Mouse (Mus musculus) CH12.LX (cell line): ENCODE data around the gene Ica1. TPM values are rescaled to one million over a fixed set of nuclear protein-coding genes. Genes with fewer than 3 reads are reported as not detected.

Experiments used
- DNase-seq: peaks from one replicate; pipeline ENCODE4 v3.0.0-alpha.2; 2013; ENCODE audit errors: extremely low read depth
- H3K27ac ChIP-seq: 2 replicates; pipeline ENCODE4 v1.5.1; 2012; ENCODE audit warnings: low read depth, mild to moderate bottlenecking, control low read depth, moderate library complexity; ENCODE audit not compliant: insufficient read depth
- H3K27me3 ChIP-seq: replicated peaks from 2 replicates; pipeline ENCODE3; 2012; ENCODE audit warnings: inconsistent platforms
- H3K36me3 ChIP-seq, 2 experiments: replicated peaks in 1 of 2; 2 replicates each; pipeline versions ENCODE3 to v1.6.1; 2012; ENCODE audit warnings: inconsistent platforms in 1 of 2, low read length in 1 of 2, mild to moderate bottlenecking in 1 of 2, mixed read lengths in 1 of 2, moderate library complexity in 1 of 2; ENCODE audit not compliant: control insufficient read depth in 1 of 2, insufficient read depth in 1 of 2
- H3K4me1 ChIP-seq, 2 experiments: 2 replicates each; pipeline ENCODE4 v1.6.1; 2012; ENCODE audit warnings: inconsistent platforms in 1 of 2, moderate library complexity in 1 of 2; ENCODE audit not compliant: insufficient read depth in 2 of 2, control insufficient read depth in 1 of 2
- H3K4me2 ChIP-seq: 2 replicates; pipeline ENCODE4 v1.6.1; 2012; ENCODE audit warnings: low read depth, mild to moderate bottlenecking, control low read depth; ENCODE audit not compliant: poor library complexity, insufficient read depth, severe bottlenecking
- H3K4me3 ChIP-seq, 3 experiments: fragments of 150-350 bp in 1 of 3; sonication (generic) in 1 of 3; replicated peaks in 1 of 3; 2 replicates each; pipeline versions ENCODE3 to v1.5.1; 2011 to 2012; ENCODE audit warnings: low read depth in 2 of 3, low read length in 2 of 3, mild to moderate bottlenecking in 2 of 3, moderate library complexity in 2 of 3, control low read depth in 1 of 3, improper control_type of control experiment in 1 of 3, inconsistent platforms in 1 of 3, mixed read lengths in 1 of 3; ENCODE audit not compliant: poor library complexity in 1 of 3
- H3K79me2 ChIP-seq: replicated peaks from 2 replicates; pipeline ENCODE4 v1.6.1; 2012; ENCODE audit warnings: mild to moderate bottlenecking, moderate library complexity; ENCODE audit not compliant: control insufficient read depth, poor library complexity, insufficient read depth, severe bottlenecking; ENCODE audit errors: extremely low read depth
- H3K9ac ChIP-seq: 2 replicates; pipeline ENCODE4 v1.6.1; 2012; ENCODE audit warnings: low read depth, mild to moderate bottlenecking, control low read depth, moderate library complexity; ENCODE audit not compliant: insufficient read depth
- H3K9me3 ChIP-seq: replicated peaks from 2 replicates; pipeline ENCODE3; 2012; ENCODE audit warnings: low read length, inconsistent platforms, mixed read lengths
- CHD2 ChIP-seq: IDR thresholded peaks from 2 replicates; pipeline ENCODE4 v1.6.1; 2011; ENCODE audit warnings: low read length, improper control_type of control experiment
- CTCF ChIP-seq, 2 experiments: IDR thresholded peaks in 1 of 2; conservative IDR thresholded peaks in 1 of 2; 2 replicates each; pipeline ENCODE4 v1.5.1; 2011 to 2012; ENCODE audit warnings: low read depth in 2 of 2, low read length in 2 of 2, improper control_type of control experiment in 1 of 2, inconsistent platforms in 1 of 2, mild to moderate bottlenecking in 1 of 2, moderate library complexity in 1 of 2
- ETS1 ChIP-seq: conservative IDR thresholded peaks from 2 replicates; pipeline ENCODE4 v1.6.1; 2012; ENCODE audit warnings: low read depth, mild to moderate bottlenecking, inconsistent platforms, low read length, improper control_type of control experiment, moderate library complexity
- GABPA ChIP-seq: IDR thresholded peaks from 2 replicates; pipeline ENCODE4 v1.6.1; 2012; ENCODE audit warnings: low read depth, low read length, improper control_type of control experiment, inconsistent platforms; ENCODE audit not compliant: insufficient replicate concordance
- HCFC1 ChIP-seq: IDR thresholded peaks from 2 replicates; pipeline ENCODE4 v1.6.1; 2012; ENCODE audit warnings: low read depth, mild to moderate bottlenecking, inconsistent platforms, low read length, improper control_type of control experiment
- IRF4 ChIP-seq: IDR thresholded peaks from 2 replicates; pipeline ENCODE4 v1.6.1; 2014; ENCODE audit warnings: low read depth, mild to moderate bottlenecking, inconsistent platforms, low read length, improper control_type of control experiment
- JUND ChIP-seq: conservative IDR thresholded peaks from 2 replicates; pipeline ENCODE4 v1.6.1; 2011; ENCODE audit warnings: low read depth, low read length, improper control_type of control experiment
- MAFK ChIP-seq: IDR thresholded peaks from 2 replicates; pipeline ENCODE4 v1.6.1; 2011; ENCODE audit warnings: low read length, improper control_type of control experiment; ENCODE audit not compliant: insufficient replicate concordance
- MAX ChIP-seq: IDR thresholded peaks from 2 replicates; pipeline ENCODE4 v1.6.1; 2011; ENCODE audit warnings: low read length, improper control_type of control experiment
- MYC ChIP-seq: IDR thresholded peaks from 2 replicates; pipeline ENCODE4 v1.6.1; 2011; ENCODE audit warnings: low read depth, mild to moderate bottlenecking, improper control_type of control experiment, low read length
- NRF1 ChIP-seq: IDR thresholded peaks from 2 replicates; pipeline ENCODE4 v1.6.1; 2014; ENCODE audit warnings: low read depth, mild to moderate bottlenecking, inconsistent platforms, low read length, improper control_type of control experiment, moderate library complexity
- POLR2A ChIP-seq: IDR thresholded peaks from 2 replicates; pipeline ENCODE4 v1.6.1; 2011; ENCODE audit warnings: low read depth, mild to moderate bottlenecking, improper control_type of control experiment, low read length
- POLR2AphosphoS2 ChIP-seq: IDR thresholded peaks from 2 replicates; pipeline ENCODE4 v1.6.1; 2011; ENCODE audit warnings: low read depth, low read length, improper control_type of control experiment
- RAD21 ChIP-seq: IDR thresholded peaks from 2 replicates; pipeline ENCODE4 v1.6.1; 2011; ENCODE audit warnings: low read depth, mild to moderate bottlenecking, low read length, improper control_type of control experiment, moderate library complexity
- RCOR1 ChIP-seq: conservative IDR thresholded peaks from 2 replicates; pipeline ENCODE4 v1.6.1; 2012; ENCODE audit warnings: low read depth, mild to moderate bottlenecking, inconsistent platforms, low read length, improper control_type of control experiment
- SIN3A ChIP-seq: IDR thresholded peaks from 2 replicates; pipeline ENCODE4 v1.6.1; 2012; ENCODE audit warnings: low read length, improper control_type of control experiment, inconsistent platforms
- SMC3 ChIP-seq: IDR thresholded peaks from 2 replicates; pipeline ENCODE4 v1.6.1; 2011; ENCODE audit warnings: low read depth, low read length, improper control_type of control experiment
- TCF12 ChIP-seq: IDR thresholded peaks from 2 replicates; pipeline ENCODE4 v1.6.1; 2014; ENCODE audit warnings: low read depth, mild to moderate bottlenecking, inconsistent platforms, low read length, improper control_type of control experiment
- USF1 ChIP-seq: IDR thresholded peaks from 2 replicates; pipeline ENCODE4 v1.6.1; 2014; ENCODE audit warnings: low read depth, mild to moderate bottlenecking, inconsistent platforms, low read length, improper control_type of control experiment
- USF2 ChIP-seq: conservative IDR thresholded peaks from 2 replicates; pipeline ENCODE4 v1.6.1; 2011; ENCODE audit warnings: low read depth, low read length, improper control_type of control experiment
- ZC3H11A ChIP-seq: IDR thresholded peaks from 2 replicates; pipeline ENCODE4 v1.6.1; 2012; ENCODE audit warnings: low read depth, mild to moderate bottlenecking, inconsistent platforms, low read length, improper control_type of control experiment
- ZMIZ1 ChIP-seq: IDR thresholded peaks from 2 replicates; pipeline ENCODE4 v1.6.1; 2012; ENCODE audit warnings: low read depth, mild to moderate bottlenecking, inconsistent platforms, low read length, improper control_type of control experiment
- ZNF384 ChIP-seq: IDR thresholded peaks from 2 replicates; pipeline ENCODE4 v1.6.1; 2012; ENCODE audit warnings: low read depth, low read length, improper control_type of control experiment, inconsistent platforms
- dilution Hi-C: fragments of 300-500 bp; cut with MboI; formaldehyde crosslinking; loops from 2 replicates; pipeline ENCODE4 v1.14.3; 2020; ENCODE audit warnings: low sequenced_read_pairs; ENCODE audit not compliant: extremely low pct_unique_long_range_greater_than_20kb, extremely low pct_ligation_motif_present
- in situ Hi-C: fragments of 300-500 bp; cut with MboI; formaldehyde crosslinking; loops from 3 replicates; pipeline ENCODE4 v1.14.3; 2019; ENCODE audit warnings: low sequenced_read_pairs, low pct_ligation_motif_present, low pct_unique_long_range_greater_than_20kb, mixed read lengths
- polyA plus RNA-seq: library from polyadenylated mRNA; unstranded; fragments of >175 nt; gene quantifications from 2 replicates; pipeline ENCODE4 v1.2.1, GENCODE M21; 2012; ENCODE audit warnings: low read depth; ENCODE audit not compliant: insufficient read length
- total RNA-seq, 2 experiments: library from RNA; depleted of rRNA; stranded (reverse); fragments of 300-350 nt in 1 of 2; fragments of >200 nt in 1 of 2; gene quantifications; 2 replicates each; pipeline ENCODE4 v1.2.3; 2012 to 2014

Gene Ica1
- total and polyA plus RNA-seq, 3 experiments = 0.59 TPM; not detected in 2

- Histone ChIP-seq H3K27ac (no peak overlapping the region), H3K9me3 (peaks cover 3% of the 10 kb centered on the region), H3K79me2 (no peaks in the 10 kb centered on the region), H3K36me3 (no peaks in the 10 kb centered on the region), H3K27me3 (no peaks in the 10 kb centered on the region), H3K4me1 (peaks cover 3 to 10% of the 10 kb centered on the region in 2 experiments), H3K4me2 (no peak overlapping the region), H3K4me3 (no peak overlapping the region), H3K9ac (no peak overlapping the region)
- TF ChIP-seq MYC (no peak), ZMIZ1 (no peak), RCOR1 (no peak), ZNF384 (no peak), MAX (no peak), TCF12 (no peak), ETS1 (no peak), USF2 (no peak), CHD2 (no peak)
- no peak for DNase-seq
- in situ Hi-C loops = no loop called here
- dilution Hi-C loops = no loop called here
Observed at GRCm38 (mm10) chr6:8655454-8655853, 122.8 kb downstream of the Ica1 start.

- no peak for TF ChIP-seq HCFC1
- no peak for TF ChIP-seq CTCF (conservative IDR thresholded peaks at IDR 0.05 in 1 of 2, IDR thresholded peaks at IDR 0.05 in 1 of 2; ENCODE audit: low read depth in 2 of 2, low read length in 2 of 2)
- no peak for TF ChIP-seq MAX
- no peak for TF ChIP-seq USF1
- no peak for TF ChIP-seq SMC3
- TF ChIP-seq JUND = no peak
- no peak for TF ChIP-seq ZMIZ1
- TF ChIP-seq ZC3H11A = no peak
- no peak for TF ChIP-seq POLR2A
- no peak for TF ChIP-seq SIN3A
- no peak for TF ChIP-seq RCOR1
- TF ChIP-seq ETS1 = no peak
- no peak for TF ChIP-seq POLR2AphosphoS2
- no peak for TF ChIP-seq MAFK
- TF ChIP-seq TCF12 = no peak
- no peak for TF ChIP-seq IRF4
- no peak for TF ChIP-seq NRF1
- TF ChIP-seq CHD2 = no peak
- TF ChIP-seq GABPA = no peak
- TF ChIP-seq RAD21 = no peak
- H3K79me2 ChIP-seq = no peaks in the 10 kb centered on the region
- H3K4me1 ChIP-seq = peaks cover 17 to 38% of the 10 kb centered on the region in 2 experiments
- DNase-seq = no peak
- dilution Hi-C loops (no loop called here), in situ Hi-C loops (no loop called here)
- H3K9me3 ChIP-seq = no peaks in the 10 kb centered on the region
- no peak overlapping the region for H3K4me2 ChIP-seq
- no peak overlapping the region for H3K9ac ChIP-seq
- H3K27me3 ChIP-seq = no peaks in the 10 kb centered on the region
- H3K4me3 ChIP-seq = no peak overlapping the region
- no peak overlapping the region for H3K27ac ChIP-seq
- no peaks in the 10 kb centered on the region for H3K36me3 ChIP-seq
Observed at GRCm38 (mm10) chr6:8650413-8650812, 127.9 kb downstream of the Ica1 start.
